Mouse (Mus musculus): ENCODE measurements around the gene Hoxd10.

Hoxd10 gene

DNA sequence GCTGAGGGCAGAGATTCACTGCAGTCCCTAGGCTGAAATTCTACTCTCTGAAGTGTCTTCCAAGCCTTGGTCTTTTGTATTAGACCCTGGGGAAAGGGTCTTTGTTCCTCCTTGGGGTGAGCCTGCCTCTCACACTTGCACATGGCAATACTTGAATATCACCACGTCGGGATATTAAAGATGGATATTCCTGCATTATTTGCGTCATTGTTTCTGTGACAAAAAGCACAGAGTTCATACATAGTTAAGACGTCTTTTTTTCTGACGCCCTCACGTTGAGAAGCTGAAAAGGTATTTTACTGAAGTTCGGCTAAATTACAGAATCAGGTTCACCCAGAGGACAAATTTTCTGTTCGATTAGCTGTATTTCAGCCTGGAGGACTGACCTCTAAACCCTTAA is 38.6 kb downstream of the Hoxd10 start:
- 7% methylated on average over 8 of the region's 8 CpGs for WGBS

- 6% methylated on average over 9 of the region's 9 CpGs for WGBS
Observed at GRCm38 (mm10) chr2:74731799-74732512, 40.2 kb downstream of the Hoxd10 start.

DNA sequence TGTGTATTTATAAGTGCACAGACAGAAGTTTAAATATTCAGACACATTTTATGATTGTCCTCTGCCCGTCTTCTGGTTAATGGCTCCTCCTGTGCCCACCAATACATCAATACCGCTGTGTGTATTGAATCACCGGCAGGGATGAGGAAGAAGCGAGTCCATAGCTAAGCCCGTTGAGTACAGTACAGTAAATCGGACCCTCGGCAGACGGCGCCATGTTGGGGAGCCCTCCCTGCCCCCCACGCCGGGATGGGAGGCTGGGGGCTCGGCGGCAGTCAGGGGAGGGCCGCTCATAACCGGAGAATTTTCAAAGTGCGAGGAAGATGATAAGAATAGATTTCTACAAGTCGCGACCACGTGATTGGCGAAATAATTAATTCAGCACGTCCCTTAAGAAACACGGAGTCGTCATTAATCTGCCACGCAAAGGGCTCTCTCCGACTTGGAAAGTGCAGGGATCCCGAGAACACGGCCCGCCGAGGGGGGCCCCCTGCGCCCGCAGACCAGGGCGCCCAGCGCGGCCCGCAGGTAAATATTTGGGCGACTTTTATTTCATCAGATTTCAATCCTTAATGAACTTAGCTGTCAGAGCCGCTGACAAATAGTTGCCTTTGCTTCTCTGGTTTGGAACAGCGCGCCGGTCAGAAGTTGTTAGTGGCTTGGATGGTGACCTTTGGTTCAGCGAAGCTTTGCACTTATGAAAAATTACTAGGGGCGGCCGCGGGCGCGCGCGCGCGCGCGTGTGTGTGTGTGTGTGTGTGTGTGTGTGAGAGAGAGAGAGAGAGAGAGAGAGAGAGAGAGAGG is 41.0 kb downstream of the Hoxd10 start:
- WGBS, result 2% methylated on average over 52 of the region's 52 CpGs

DNA sequence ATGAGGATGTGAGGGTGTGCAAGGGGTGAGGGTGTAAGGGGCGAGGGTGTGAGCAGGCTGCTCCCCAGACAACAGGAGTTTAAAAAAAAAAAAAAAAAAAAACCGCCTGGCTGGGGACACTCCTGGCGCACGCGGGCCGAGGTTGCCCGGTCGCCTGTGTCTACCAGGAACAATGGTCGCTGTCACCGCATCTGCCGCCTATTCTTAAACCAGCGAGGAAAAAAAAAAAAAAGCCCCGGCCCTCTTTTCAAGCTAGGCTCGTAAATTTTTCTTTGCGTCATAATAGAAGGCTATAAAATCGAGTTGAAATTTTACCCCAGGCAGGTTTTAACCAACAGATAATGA is 41.6 kb downstream of the Hoxd10 start:
- 3% methylated on average over 16 of the region's 16 CpGs for WGBS

DNA sequence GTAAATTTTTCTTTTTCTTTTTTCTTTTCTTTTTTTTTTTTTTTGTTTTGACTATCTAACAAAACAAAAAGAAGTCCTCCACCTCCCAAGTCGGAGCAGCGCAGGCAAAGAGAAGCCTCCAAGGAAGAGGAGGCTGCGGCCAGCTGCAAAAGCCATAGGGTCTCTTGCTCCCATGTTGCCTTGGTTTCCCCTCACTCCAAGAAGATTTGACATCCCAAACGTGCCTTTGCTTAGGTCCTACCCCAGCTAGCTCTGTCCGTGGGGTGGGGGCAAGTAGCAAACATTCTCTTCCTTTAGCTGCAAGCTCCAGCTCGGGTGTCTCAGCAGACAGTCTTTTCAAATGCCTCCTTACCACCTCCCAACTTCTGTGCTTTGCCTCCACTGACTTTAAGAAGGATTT is 42.0 kb downstream of the Hoxd10 start:
- WGBS, result 4% methylated on average over 6 of the region's 6 CpGs

DNA sequence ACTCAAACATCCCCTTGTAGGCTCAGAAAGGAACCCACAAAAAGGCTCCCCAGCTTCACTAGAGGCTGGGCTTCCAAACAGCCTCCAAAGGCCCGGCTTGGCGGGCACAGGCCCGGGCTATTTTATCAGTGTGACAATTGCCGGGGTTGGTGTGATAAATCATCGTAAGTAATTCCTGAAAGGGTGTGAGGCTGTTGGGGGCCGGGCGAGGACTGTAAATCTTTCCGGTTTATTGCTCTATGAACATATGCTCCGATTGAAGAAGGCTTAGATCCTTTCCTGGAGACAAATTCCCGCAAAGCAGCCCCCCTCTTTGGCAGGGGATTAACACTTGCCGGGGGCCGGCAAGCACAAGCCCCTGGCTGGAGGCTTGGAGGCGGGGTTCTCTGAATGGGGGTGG is 42.7 kb downstream of the Hoxd10 start:
- 4% methylated on average over 13 of the region's 13 CpGs for WGBS

GRCm38 (mm10) chr2:74734996-74735811 is 43.5 kb downstream of the Hoxd10 start:
- WGBS, result 3% methylated on average over 27 of the region's 27 CpGs

GRCm38 (mm10) chr2:74735851-74736687 is 44.3 kb downstream of the Hoxd10 start:
- 2% methylated on average over 42 of the region's 42 CpGs for WGBS

DNA sequence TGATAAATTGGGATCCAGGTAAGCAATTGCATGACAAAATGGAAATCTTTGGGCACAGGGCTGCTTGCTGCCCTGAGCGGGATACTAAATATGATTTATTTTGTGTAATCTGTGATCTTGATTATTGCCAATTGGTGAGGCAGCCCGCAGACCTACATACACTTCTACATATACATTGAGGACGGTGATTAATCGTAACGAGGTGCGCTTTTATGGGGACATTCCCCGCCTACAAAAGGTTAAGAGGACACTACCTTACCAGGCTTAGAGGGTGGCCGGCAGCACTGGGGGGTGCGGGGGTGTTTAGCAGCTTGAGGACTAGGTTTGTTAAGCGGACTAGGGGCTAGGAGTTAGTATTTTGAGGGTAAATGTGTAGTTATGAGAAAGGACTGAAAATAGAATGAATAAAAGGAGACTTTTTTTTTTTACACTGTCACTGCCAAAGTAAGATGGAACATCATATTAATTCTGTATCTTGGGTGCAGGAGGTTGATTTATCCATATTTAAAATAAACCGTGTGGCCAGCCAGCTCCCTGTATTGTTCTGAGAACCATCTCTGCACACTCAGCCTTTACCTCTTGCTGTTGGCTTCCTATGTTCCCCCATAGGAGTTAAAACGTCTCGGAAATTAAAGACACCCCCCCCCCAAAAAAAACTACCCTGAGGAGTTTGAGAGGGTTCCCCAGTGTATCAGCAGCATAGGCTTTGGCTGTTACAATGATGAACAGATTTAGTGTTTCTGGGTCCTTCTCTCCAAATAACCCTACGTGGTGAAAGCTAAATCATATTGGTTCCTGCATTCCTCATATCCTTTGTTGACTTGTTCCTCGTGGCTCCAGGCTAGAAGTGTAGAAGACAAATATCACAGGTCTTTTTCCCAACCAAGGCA is 45.2 kb downstream of the Hoxd10 start:
- WGBS, result 3% methylated on average over 15 of the region's 15 CpGs

GRCm38 (mm10) chr2:74737578-74738070 is 45.9 kb downstream of the Hoxd10 start:
- 5% methylated on average over 7 of the region's 7 CpGs for WGBS

DNA sequence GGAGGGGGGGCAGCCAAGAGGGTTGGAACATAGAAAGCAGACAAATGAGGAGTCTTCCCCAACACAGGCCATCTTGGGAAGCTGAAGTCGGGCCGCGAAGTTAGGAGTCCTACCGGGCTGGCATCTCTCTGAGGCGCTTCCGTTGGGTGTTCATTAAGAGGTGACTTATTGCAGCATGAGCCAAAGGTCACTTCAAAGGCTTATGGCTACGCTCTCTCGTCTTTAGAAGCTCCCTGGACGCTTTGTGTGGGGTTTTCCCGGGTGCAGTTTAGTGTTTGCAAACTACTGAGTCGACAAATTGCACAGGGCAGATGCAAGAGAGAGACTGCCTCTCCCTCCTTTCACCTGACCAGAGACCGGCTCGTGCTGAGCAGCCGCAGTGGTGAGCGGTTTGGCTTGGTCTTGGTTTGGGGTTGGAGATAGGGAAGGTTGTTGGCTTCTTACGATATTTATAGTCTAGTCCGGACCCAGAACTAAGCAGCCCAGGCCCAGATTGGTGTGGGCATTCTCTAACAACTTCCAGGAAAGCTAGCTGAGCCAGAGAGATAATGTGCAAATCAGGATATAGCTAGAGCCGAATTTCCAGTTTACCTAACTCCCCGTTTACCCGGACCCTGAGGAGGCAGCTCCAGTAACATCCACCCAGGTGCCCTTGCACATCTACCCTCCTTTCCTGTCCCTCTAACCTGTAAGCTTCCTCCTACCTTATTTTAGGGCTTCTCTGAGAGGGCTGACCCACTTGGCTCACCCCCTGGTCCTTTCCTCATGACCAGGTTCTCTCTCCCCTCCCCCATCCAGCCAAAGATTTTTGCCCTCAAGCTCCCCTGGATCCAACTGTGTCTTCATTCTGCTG is 47.1 kb downstream of the Hoxd10 start:
- WGBS, result 3% methylated on average over 20 of the region's 20 CpGs

- 10% methylated on average over 2 of the region's 2 CpGs for WGBS
Observed at GRCm38 (mm10) chr2:74739476-74739800, 47.7 kb downstream of the Hoxd10 start.

DNA sequence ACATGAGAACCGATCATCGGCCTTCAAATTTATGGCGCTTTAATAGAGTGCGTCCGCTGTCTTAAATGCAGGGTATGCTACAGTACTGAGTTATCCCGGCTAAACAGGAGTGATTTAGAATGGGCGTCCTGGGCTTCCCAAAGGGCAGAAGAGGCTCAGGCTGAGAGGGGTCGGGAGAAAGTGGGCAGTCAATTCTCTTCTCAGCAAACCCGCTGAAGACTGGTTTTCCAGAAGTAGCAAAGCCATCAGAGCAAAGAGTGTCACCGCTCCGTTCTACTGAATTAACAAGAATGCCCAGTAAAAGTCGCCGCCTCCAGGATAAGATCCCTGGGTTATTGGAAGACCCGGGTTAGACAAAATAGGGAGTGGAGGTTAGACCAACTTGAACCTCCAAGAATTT is 48.1 kb downstream of the Hoxd10 start:
- 4% methylated on average over 14 of the region's 14 CpGs for WGBS

DNA sequence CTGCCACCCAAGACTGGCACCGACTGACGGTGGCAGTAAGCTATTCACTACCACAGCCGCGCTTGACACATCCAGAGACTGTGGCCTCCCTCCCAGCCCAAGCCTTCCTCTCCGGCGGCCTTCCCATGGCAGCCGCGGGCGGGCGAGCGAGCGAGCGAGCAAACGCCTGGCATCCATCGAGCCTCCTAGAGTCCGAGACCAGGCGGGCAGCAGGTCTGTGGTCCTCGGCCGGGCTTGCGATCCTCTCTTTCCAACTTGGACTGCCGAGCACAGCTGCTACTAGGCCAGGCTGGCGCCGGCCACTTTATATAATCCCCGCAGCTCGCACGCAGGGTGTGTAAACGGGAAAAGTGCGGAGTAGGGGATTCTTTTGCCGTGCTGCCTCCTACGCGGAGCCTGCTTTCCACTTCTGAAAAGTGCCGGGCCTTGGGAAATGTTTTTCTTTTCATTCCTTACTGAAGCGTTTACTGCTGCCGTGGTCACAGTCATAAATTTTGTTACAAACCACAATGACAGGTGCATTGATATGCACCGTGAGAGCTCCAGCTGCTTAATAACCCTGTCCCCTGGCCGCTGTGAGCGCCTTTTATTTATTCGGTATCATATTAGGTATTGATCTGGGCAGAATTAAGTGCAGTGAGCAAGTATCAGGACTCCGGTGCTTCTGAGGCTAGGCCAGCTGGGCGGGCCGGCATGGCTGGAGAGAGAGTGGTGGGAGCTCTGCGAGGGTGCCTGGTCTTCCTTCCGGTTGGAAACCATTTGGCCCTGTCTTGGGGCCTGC is 48.8 kb downstream of the Hoxd10 start:
- WGBS, result 3% methylated on average over 43 of the region's 43 CpGs

GRCm38 (mm10) chr2:74741252-74741978 is 49.7 kb downstream of the Hoxd10 start:
- WGBS, result 28% methylated on average over 3 of the region's 3 CpGs
